Mouse (Mus musculus): ENCODE results near the gene Tacr1. TPM values are rescaled to one million over a fixed set of nuclear protein-coding genes. Genes with fewer than 3 reads are reported as not detected.

Tacr1 gene
- 3.9 and 5.8 TPM in 2 replicates for polyA plus RNA-seq (2015; fragmentation: Nextera tagmentation; extraction: Ambion mirVana)

DNA sequence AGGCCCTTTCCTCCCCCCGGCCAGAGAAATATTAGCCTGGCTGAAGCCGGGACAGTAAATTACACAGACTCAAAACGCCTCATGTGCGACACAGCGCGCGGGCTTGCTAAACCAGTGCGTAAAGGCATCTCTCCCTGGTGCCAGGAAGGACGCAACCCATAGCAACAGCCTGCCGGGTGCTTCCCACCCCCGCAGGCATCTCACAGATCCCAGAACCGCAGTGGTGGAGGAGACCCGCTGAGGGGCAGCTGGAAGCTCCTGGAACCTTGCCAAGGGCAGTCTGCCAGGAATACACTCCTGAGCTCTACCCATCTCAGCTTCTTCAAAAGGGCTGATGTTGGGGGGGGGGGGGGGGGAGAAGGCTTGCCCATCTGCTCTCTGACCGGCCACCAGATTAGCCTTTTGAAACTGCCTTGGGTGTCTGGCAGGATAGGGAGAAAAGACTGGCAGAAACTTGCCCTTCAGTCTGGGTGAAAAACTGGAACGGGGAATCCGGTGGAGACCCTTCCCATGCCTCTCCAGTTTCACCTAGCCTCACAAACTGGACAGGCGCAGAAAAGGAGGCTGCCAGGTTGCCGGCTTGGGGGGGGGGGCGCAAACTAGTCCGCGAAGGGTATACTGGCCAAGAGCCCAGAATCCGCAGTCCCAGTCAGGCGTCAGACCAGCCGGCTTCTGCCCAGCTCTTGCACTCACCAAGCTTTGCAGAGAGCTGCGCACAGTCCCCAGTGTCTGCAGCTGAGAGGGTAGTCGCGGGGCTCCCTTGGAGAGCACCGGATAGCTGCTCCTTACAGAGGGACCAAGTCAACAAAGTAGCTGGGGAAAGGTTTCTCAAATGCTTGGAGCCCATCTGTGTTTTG lies at the start of gene Tacr1:
Gene Tacr1 (plus strand): TSS at position 740 of the 857 bp plus-strand sequence.
- Histone ChIP-seq H3K4me2 (ENCODE audit: low read length) (peak within 1 kb of the TSS; percentile 71), H3K4me1 (ENCODE audit: control insufficient read depth, insufficient read depth, low read depth, low read length) (peaks cover 24% of the 10 kb centered on the region), H3K27me3 (replicated peaks; ENCODE audit: control insufficient read depth, insufficient read depth, low read length) (peaks cover 9% of the 10 kb centered on the region; the same call in 1 of the 2 replicates)

DNA sequence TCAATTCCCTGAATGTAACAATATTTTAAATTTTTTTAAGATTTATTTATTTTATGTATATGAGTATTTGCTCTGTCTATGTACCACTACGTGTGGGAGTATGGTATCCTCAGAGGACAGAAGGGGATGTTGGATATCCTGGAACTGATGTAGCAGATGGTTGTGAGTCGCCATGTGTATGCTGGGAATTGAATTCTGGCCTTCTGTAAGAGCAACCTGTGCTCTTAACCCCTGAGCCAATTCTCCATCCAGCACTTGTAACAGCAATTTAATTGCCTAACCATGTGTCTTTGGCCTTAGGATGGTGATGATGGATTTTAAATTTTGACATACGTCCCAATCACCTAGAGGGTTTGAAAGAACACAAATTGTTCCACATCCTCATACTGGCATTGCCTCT lies 26.0 kb upstream of the Tacr1 start:
- no peaks in the 10 kb centered on the region for H3K9me3 ChIP-seq (ENCODE audit: control insufficient read depth, low read length)
- no peak for ATAC-seq
- H3K27ac ChIP-seq (ENCODE audit: low read depth, low read length): no peak overlapping the region
- no peaks in the 10 kb centered on the region for H3K4me1 ChIP-seq (ENCODE audit: control insufficient read depth, insufficient read depth, low read depth, low read length)
- no peaks in the 10 kb centered on the region for H3K36me3 ChIP-seq (ENCODE audit: control insufficient read depth, insufficient read depth, low read length)
- H3K27me3 ChIP-seq (replicated peaks; ENCODE audit: control insufficient read depth, insufficient read depth, low read length): no peaks in the 10 kb centered on the region
- no peak overlapping the region for H3K9ac ChIP-seq (ENCODE audit: low read depth, low read length)
- WGBS: 85% methylated on average over 3 of the region's 3 CpGs
- H3K4me3 ChIP-seq (ENCODE audit: low read length): no peak overlapping the region
- no peak overlapping the region for H3K4me2 ChIP-seq (ENCODE audit: low read length)

More for the DNA sequence above, at the start of gene Tacr1:
- Histone ChIP-seq H3K9me3 (ENCODE audit: control insufficient read depth, low read length) (no peaks in the 10 kb centered on the region), H3K9ac (ENCODE audit: low read depth, low read length) (peak within 1 kb of the TSS; percentile 60), H3K27ac (ENCODE audit: low read depth, low read length) (peak within 1 kb of the TSS; percentile 66), H3K4me3 (ENCODE audit: low read length) (peak within 1 kb of the TSS; percentile 42), H3K36me3 (ENCODE audit: control insufficient read depth, insufficient read depth, low read length) (no peaks in the 10 kb centered on the region)
- WGBS: under 1% methylated on average over 27 of the region's 28 CpGs
- peak; percentile 90 for ATAC-seq

DNA sequence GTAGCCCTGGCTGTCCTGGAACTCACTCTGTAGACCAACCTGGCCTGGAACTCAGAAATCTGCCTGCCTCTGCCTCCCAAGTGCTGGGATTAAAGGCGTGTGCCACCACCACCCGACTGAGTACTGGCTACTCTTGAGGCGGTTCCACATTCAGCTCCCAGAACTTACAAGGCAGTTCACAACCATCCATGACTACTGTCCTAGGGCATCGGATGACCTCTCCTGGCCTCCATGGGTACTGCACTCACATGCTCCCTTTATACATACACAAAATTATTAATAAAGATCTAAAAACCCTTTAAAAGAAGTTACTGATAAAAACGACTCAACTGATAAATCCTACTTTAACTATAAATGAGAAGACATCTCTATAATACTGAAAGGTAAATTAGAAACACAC lies 18.6 kb upstream of the Tacr1 start:
- Histone ChIP-seq H3K4me3 (ENCODE audit: low read length) (no peak overlapping the region), H3K4me1 (ENCODE audit: control insufficient read depth, insufficient read depth, low read depth, low read length) (no peaks in the 10 kb centered on the region), H3K9ac (ENCODE audit: low read depth, low read length) (no peak overlapping the region), H3K4me2 (ENCODE audit: low read length) (no peak overlapping the region), H3K27me3 (replicated peaks; ENCODE audit: control insufficient read depth, insufficient read depth, low read length) (no peaks in the 10 kb centered on the region), H3K36me3 (ENCODE audit: control insufficient read depth, insufficient read depth, low read length) (no peaks in the 10 kb centered on the region), H3K27ac (ENCODE audit: low read depth, low read length) (no peak overlapping the region), H3K9me3 (ENCODE audit: control insufficient read depth, low read length) (0 out of 2 replicates have a peak, but pooled peaks cover 2% of the 10 kb centered on the region)
- WGBS: 94% methylated on average over 5 of the region's 5 CpGs
- ATAC-seq: no peak

DNA sequence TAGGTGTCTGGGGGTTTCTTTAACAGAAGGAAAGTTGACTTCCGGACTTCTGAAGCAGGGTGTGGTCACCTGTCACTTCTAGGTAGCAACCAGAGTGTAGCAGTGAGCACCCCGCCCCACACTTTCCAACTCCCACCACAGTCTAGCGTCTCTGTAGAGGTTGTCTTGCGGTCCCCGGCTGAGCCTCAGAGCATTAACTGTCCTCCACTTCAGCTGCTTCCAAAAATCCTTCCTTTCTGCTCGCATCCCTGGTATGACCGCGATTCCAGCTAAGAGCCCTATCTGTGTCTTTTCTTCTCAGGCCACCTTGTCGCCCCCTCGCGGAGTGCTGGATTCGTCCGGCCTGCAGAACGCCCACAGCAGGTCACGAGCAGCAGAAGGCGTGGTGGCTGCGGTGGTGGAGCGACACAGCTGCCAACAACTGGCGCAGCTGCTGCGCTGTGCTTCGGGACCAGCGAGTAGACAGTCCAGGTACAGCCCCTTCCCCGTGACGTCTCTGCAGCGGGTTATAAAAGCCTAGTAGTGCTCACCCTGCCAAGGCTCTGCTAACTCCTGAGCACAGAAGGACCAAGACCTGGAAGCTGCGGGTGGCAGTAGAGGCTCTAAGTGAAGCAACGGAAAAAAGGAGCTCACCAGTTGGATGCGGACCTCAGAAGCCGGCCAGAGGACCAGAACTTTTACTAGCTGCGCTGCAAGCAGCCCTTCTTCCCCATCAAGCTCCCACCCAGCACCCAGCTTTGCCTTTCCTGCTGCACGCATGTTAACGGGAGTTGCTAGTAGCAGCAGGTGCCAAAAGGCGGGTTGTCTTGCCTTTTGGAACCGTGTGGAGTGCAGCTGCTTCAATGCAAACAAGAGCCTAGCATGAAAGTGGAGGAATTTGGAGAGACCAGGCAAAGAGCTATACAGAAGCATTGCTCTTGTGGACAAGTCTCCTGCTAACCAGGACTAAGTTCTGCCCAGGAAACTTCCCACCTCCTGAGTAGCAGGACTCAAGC lies 664 bp downstream of the Tacr1 start:
- peaks cover 24% of the 10 kb centered on the region for H3K4me1 ChIP-seq (ENCODE audit: control insufficient read depth, insufficient read depth, low read depth, low read length)
- H3K9ac ChIP-seq (ENCODE audit: low read depth, low read length): peak overlapping the region; percentile 60
- peaks cover 9% of the 10 kb centered on the region; the same call in 1 of the 2 replicates for H3K27me3 ChIP-seq (replicated peaks; ENCODE audit: control insufficient read depth, insufficient read depth, low read length)
- WGBS: 2% methylated on average over 34 of the region's 34 CpGs
- ATAC-seq: peak; percentile 68
- H3K27ac ChIP-seq (ENCODE audit: low read depth, low read length): peak overlapping the region; percentile 66
- H3K9me3 ChIP-seq (ENCODE audit: control insufficient read depth, low read length): no peaks in the 10 kb centered on the region
- H3K4me2 ChIP-seq (ENCODE audit: low read length): peak overlapping the region; percentile 71
- no peaks in the 10 kb centered on the region for H3K36me3 ChIP-seq (ENCODE audit: control insufficient read depth, insufficient read depth, low read length)
- H3K4me3 ChIP-seq (ENCODE audit: low read length): peak overlapping the region; percentile 42

DNA sequence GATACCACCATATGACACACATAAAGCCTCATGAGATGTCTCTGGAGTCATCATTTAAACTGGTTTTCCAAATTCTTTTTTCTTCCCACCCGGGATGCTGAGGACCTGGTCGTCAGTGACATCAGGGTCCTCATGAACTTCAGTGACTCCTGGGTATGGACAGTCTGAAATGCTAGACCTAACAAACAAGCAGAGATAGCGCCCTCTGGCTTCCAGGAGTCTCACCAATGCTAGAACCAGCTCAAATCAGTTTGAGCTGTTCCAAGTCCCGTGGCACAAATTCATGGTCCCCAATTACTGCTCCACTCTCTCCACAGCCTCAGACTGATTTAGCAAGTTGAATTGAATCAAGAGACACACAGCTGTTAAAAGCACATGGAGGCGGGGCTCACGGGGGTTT lies 16.2 kb downstream of the Tacr1 start:
- Histone ChIP-seq H3K4me1 (ENCODE audit: control insufficient read depth, insufficient read depth, low read depth, low read length) (no peaks in the 10 kb centered on the region), H3K27ac (ENCODE audit: low read depth, low read length) (no peak overlapping the region), H3K9ac (ENCODE audit: low read depth, low read length) (no peak overlapping the region), H3K4me2 (ENCODE audit: low read length) (no peak overlapping the region), H3K36me3 (ENCODE audit: control insufficient read depth, insufficient read depth, low read length) (no peaks in the 10 kb centered on the region), H3K4me3 (ENCODE audit: low read length) (no peak overlapping the region), H3K9me3 (ENCODE audit: control insufficient read depth, low read length) (no peaks in the 10 kb centered on the region), H3K27me3 (replicated peaks; ENCODE audit: control insufficient read depth, insufficient read depth, low read length) (no peaks in the 10 kb centered on the region)
- no peak for ATAC-seq
- WGBS: 70% methylated on average over 6 of the region's 6 CpGs

DNA sequence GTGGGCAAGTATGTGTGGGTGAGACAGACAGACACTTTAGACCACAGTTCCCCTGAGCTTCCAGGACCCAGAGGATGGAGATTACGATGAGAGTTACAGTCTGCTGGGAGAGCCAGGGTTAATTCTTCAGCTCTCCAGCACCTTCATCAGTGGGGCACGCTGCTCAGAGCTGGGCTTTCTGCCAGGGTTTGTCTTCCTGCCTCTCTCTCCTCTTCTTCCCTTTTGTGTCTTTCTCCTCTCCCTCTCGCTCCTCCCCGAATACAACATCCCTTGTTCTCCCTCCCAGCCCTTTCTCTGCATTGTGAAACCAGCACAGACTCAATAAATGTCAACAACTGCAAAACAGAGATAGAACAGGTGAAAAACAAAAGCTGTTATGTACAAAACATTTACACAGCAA lies 18.1 kb downstream of the Tacr1 start:
- Histone ChIP-seq H3K9ac (ENCODE audit: low read depth, low read length) (no peak overlapping the region; the same call in 1 of the 2 replicates), H3K4me3 (ENCODE audit: low read length) (no peak overlapping the region), H3K27ac (ENCODE audit: low read depth, low read length) (no peak overlapping the region), H3K36me3 (ENCODE audit: control insufficient read depth, insufficient read depth, low read length) (no peaks in the 10 kb centered on the region), H3K4me2 (ENCODE audit: low read length) (no peak overlapping the region), H3K4me1 (ENCODE audit: control insufficient read depth, insufficient read depth, low read depth, low read length) (no peaks in the 10 kb centered on the region), H3K27me3 (replicated peaks; ENCODE audit: control insufficient read depth, insufficient read depth, low read length) (no peaks in the 10 kb centered on the region), H3K9me3 (ENCODE audit: control insufficient read depth, low read length) (no peaks in the 10 kb centered on the region)
- no peak; the same call in 1 of the 2 replicates for ATAC-seq
- WGBS: 31% methylated on average over 4 of the region's 4 CpGs

DNA sequence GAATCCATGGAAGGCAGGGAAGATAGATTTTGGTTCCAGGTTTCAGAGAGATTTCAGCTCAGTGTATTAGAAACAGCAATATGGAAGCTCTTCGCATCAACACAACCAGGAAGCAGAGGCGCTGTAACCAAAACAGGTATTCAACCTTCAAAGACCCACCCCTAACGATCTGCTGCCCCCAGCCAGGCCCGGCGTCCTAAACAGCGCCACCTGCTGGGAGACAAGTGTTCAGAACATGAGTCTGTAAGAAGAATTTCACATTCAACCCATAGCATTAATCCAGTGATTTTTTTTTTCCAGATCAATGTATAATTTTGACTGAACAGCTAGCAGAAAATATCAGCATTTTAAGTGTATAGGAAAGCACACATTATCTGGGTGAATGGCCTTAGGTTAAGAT lies 26.8 kb downstream of the Tacr1 start:
- 57% methylated on average over 6 of the region's 6 CpGs for WGBS
- Histone ChIP-seq H3K27ac (ENCODE audit: low read depth, low read length) (no peak overlapping the region), H3K4me1 (ENCODE audit: control insufficient read depth, insufficient read depth, low read depth, low read length) (no peaks in the 10 kb centered on the region), H3K4me3 (ENCODE audit: low read length) (no peak overlapping the region), H3K27me3 (replicated peaks; ENCODE audit: control insufficient read depth, insufficient read depth, low read length) (no peaks in the 10 kb centered on the region), H3K4me2 (ENCODE audit: low read length) (no peak overlapping the region), H3K36me3 (ENCODE audit: control insufficient read depth, insufficient read depth, low read length) (no peaks in the 10 kb centered on the region), H3K9ac (ENCODE audit: low read depth, low read length) (no peak overlapping the region), H3K9me3 (ENCODE audit: control insufficient read depth, low read length) (no peaks in the 10 kb centered on the region)
- no peak for ATAC-seq

DNA sequence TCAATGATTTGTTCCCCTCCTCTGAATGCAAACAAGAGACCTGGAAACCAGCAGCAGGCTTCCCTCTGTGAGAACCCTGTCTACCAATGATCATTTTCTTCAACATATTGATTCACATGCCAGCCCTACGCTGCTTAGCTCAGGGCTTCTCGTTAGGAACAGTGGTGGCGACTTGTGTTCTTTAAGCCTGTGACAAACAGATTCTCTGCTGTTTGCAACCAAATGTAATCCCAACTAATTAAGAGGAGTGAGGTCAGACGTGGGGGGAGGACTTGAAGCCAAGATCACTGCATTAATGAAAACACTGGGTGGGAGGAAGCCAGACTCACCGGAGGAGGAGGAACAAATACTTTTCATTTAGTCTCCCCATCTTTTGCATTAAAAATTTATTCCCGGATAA lies 27.6 kb downstream of the Tacr1 start:
- Histone ChIP-seq H3K9ac (ENCODE audit: low read depth, low read length) (no peak overlapping the region), H3K4me1 (ENCODE audit: control insufficient read depth, insufficient read depth, low read depth, low read length) (no peaks in the 10 kb centered on the region), H3K36me3 (ENCODE audit: control insufficient read depth, insufficient read depth, low read length) (no peaks in the 10 kb centered on the region), H3K4me2 (ENCODE audit: low read length) (no peak overlapping the region), H3K9me3 (ENCODE audit: control insufficient read depth, low read length) (no peaks in the 10 kb centered on the region), H3K4me3 (ENCODE audit: low read length) (no peak overlapping the region), H3K27ac (ENCODE audit: low read depth, low read length) (no peak overlapping the region), H3K27me3 (replicated peaks; ENCODE audit: control insufficient read depth, insufficient read depth, low read length) (no peaks in the 10 kb centered on the region)
- ATAC-seq: no peak
- WGBS: 53% methylated on average over 6 of the region's 6 CpGs

DNA sequence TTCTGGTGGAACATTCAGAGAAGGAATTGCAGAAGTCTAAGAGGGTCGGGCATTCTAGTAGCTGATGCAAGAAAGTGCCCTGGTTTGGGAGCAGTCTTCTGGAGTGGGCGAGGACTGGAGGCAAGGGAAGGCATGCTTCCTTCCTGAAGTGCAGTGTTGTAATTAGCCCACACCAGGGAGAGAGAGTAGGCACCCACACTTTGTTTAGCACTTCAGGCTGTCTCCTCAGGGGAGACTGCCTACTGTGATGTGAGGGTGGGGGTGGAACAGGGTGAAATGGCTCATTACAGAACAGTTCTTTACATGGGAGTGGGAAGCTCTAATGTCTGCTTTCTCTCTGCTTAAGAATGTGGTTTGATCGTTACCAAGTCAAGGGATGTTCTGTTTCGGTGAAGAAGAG lies 35.0 kb downstream of the Tacr1 start:
- no peaks in the 10 kb centered on the region for H3K9me3 ChIP-seq (ENCODE audit: control insufficient read depth, low read length)
- no peak for ATAC-seq
- no peak overlapping the region for H3K27ac ChIP-seq (ENCODE audit: low read depth, low read length)
- H3K36me3 ChIP-seq (ENCODE audit: control insufficient read depth, insufficient read depth, low read length): no peaks in the 10 kb centered on the region
- no peaks in the 10 kb centered on the region for H3K4me1 ChIP-seq (ENCODE audit: control insufficient read depth, insufficient read depth, low read depth, low read length)
- H3K4me2 ChIP-seq (ENCODE audit: low read length): no peak overlapping the region
- no peak overlapping the region for H3K4me3 ChIP-seq (ENCODE audit: low read length)
- H3K9ac ChIP-seq (ENCODE audit: low read depth, low read length): no peak overlapping the region
- WGBS: 77% methylated on average over 4 of the region's 4 CpGs
- H3K27me3 ChIP-seq (replicated peaks; ENCODE audit: control insufficient read depth, insufficient read depth, low read length): no peaks in the 10 kb centered on the region

Data from hindbrain, embryonic 16.5 days (tissue).